In genomic region chr8:107576702-107577101, GRCm38 (mm10) we compare ENCODE assay signal across 8 mouse cellular contexts. TPM values are rescaled to one million over a fixed set of nuclear protein-coding genes. Genes with fewer than 3 reads are reported as not detected.
DNase-seq lines count a peak whose midpoint lies in the region; ATAC-seq lines count a peak whose summit lies in the region.

No protein-coding gene starts in this region.

- H3K4me1 ChIP-seq in limb, embryonic 10.5 days: peaks cover 8% of the 10 kb centered on the region
- H3K4me1 ChIP-seq in midbrain, embryonic 13.5 days (replicated peaks): 0 out of 2 replicates have a peak, but pooled peaks cover 4% of the 10 kb centered on the region

- 16% methylated on average over 10 of the region's 10 CpGs for WGBS in limb, embryonic 10.5 days
- 11% methylated on average over 10 of the region's 10 CpGs for WGBS in midbrain, embryonic 13.5 days

- 0 out of 2 replicates have a peak overlapping the region, but pooled peaks have one; percentile 19 for H3K9ac ChIP-seq in midbrain, embryonic 13.5 days (replicated peaks)

- H3K4me2 ChIP-seq in midbrain, embryonic 13.5 days (replicated peaks): peak overlapping the region; percentile 28

- H3K27me3 ChIP-seq in limb, embryonic 10.5 days (ENCODE audit: low read depth, poor library complexity, severe bottlenecking): no peaks in the 10 kb centered on the region
- H3K27me3 ChIP-seq in midbrain, embryonic 13.5 days: no peaks in the 10 kb centered on the region

- peaks cover 41% of the 10 kb centered on the region for H3K36me3 ChIP-seq in limb, embryonic 10.5 days
- H3K36me3 ChIP-seq in midbrain, embryonic 13.5 days: peaks cover 37% of the 10 kb centered on the region

- H3K4me3 ChIP-seq in limb, embryonic 10.5 days: no peak overlapping the region
- H3K4me3 ChIP-seq in midbrain, embryonic 13.5 days (replicated peaks): no peak overlapping the region

- H3K27ac ChIP-seq in limb, embryonic 10.5 days: peak overlapping the region; percentile 79
- H3K27ac ChIP-seq in midbrain, embryonic 13.5 days: no peak overlapping the region

- no peaks in the 10 kb centered on the region for H3K9me3 ChIP-seq in limb, embryonic 10.5 days (replicated peaks)
- H3K9me3 ChIP-seq in midbrain, embryonic 13.5 days: no peaks in the 10 kb centered on the region

- peak; percentile 68 for ATAC-seq in midbrain, embryonic 13.5 days

- peak; percentile 37 to 56 for DNase-seq in urinary bladder, adult 18-20 months (ENCODE audit: low spot score in 2 of 2)
- no peak for DNase-seq in urinary bladder, adult 2 months (ENCODE audit: low spot score)
- peak; percentile 89 for DNase-seq in embryo, embryonic 9.5 days (ENCODE audit: extremely low spot score)
- peak; percentile 97 for DNase-seq in heart, adult 11 months
- peak; percentile 65 for DNase-seq in kidney, adult 11 months
- peak; percentile 88 for DNase-seq in limb, embryonic 10.5 days (ENCODE audit: low spot score)
- DNase-seq in spleen, postnatal 10 days (ENCODE audit: low spot score in 2 of 2): peak; percentile 69 to 83

RNA-seq across cellular contexts. Expression of gene Psmd7, which starts 11.6 kb away (rescaled TPM):
- 107 and 113 TPM in 2 replicates for polyA plus RNA-seq in urinary bladder, adult 2 months (2012; rRNA removed)
- polyA plus RNA-seq in limb, embryonic 10.5 days (2016; fragmentation: Nextera tagmentation; extraction: Ambion mirVana): 399 and 404 TPM in 2 replicates
- polyA plus RNA-seq in midbrain, embryonic 13.5 days (2015; fragmentation: Nextera tagmentation; extraction: Ambion mirVana): 265 and 276 TPM in 2 replicates
